Mouse (Mus musculus): ENCODE data around the gene Olfr653.

The Olfr653 gene

GRCm38 (mm10) chr7:104577014-104577413, at the start of gene Olfr653:
Gene Olfr653, plus strand, starts transcription at chr7:104577314.
- no peak for DNase-seq

DNA sequence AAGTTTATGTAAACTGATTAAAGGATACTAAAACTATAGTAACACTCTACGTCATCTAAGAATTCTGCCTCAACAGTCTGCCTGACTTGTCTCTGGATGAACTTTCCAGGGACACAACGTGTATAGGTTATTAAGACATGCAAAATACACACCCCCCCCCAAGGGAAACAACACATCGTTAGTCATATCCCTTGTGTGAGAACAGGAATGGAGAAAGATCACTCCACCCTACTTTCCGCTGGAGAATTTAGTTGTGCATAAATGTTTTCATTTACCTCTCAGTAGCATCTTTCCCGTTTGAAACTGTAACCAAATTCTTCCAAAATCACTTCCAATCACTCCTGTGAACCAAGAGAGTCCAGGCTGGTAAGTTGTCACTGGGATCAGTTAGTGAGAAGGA, 27.3 kb upstream of the Olfr653 start, which contains the start of gene Olfr651:
Gene Olfr651, plus strand, starts transcription at position 301 of the 400 bp plus-strand sequence.
- DNase-seq = no peak

GRCm38 (mm10) chr7:104552700-104553099, 24.4 kb upstream of the Olfr653 start:
- DNase-seq = no peak

- no peak for DNase-seq
Observed at GRCm38 (mm10) chr7:104560601-104561000, 16.5 kb upstream of the Olfr653 start, which contains the start of gene Olfr652. Gene Olfr652, plus strand, starts transcription at chr7:104560901.

DNA sequence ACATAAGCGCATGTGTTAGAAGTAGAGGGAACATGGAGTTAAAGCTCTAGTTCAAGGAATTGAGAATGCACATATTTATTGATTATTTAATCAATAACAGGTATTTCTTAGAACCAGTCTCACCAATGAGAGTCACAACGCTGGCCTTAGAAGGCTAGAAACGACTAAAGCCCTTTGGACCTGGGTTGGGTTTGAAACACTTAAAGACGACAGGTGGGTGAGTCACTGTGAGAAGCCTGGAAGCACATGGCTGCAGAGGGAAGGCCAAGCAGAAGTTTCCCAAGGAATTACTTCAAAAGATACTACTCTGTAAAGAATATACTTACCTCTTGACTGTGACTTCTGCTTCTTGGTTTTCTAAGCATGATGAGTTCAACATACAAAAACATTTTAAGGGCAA, 3.7 kb downstream of the Olfr653 start:
- DNase-seq = no peak

GRCm38 (mm10) chr7:104581429-104581828, 4.3 kb downstream of the Olfr653 start:
- DNase-seq = no peak

GRCm38 (mm10) chr7:104586725-104587124, 9.6 kb downstream of the Olfr653 start, which contains the start of gene Olfr654:
Gene Olfr654, plus strand, starts transcription at chr7:104587025.
- no peak for DNase-seq

DNA sequence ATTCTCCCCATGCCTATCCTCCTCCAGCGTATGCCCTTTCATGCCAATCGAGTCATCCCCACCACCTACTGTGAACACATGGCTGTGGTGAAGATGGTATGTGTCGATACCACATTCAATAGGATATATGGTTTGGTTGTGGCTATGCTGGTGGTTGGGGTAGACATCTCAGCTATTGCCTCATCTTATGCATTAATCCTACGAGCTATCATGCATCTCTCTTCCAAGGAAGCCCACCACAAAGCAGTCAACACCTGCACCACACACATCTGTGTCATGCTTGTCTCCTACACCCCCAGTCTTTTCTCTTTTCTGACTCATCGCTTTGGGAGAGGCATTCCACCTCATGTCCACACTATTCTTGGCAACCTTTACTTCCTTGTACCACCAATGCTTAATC, 11.2 kb downstream of the Olfr653 start:
- no peak for DNase-seq

DNA sequence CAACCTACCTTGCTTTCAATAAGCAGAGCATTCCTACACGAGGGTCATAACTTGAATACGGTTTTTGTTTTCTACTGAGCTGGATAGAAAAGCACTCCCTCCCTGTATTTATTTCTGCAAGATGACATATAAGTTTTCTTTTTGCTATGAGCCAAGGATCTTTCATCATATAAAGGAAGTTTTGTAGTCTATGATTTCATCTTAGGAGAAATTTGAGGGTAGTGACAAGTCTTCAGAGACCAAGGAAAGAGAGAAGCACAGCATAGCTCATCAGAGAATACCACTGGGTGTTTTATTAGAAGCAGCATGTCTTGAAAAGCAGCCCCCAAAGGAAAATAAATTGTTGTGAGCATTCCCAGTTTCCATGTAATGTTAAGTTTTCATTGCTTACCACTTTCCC, 24.6 kb downstream of the Olfr653 start, which contains the start of gene Olfr655:
Gene Olfr655, minus strand, starts transcription at position 101 of the 400 bp plus-strand sequence.
- DNase-seq = no peak

DNA sequence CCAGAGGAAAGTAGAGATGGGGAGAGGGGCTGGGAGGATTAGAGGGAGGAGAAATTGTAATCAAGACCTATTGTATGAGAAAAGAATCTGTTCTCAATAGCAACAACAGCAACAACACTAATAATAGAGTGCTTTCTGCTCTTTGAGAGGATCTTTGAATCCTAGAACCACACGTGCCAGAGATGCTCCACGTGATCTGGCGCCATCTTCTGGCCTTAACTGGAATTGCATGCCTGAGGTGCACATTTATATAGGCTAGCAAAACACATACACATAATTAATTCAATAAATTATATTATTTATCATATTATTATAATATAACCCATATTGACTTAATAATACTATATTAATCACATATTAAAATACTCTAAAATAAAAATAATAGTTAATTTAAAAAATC, 26.1 kb downstream of the Olfr653 start:
- no peak for DNase-seq

DNA sequence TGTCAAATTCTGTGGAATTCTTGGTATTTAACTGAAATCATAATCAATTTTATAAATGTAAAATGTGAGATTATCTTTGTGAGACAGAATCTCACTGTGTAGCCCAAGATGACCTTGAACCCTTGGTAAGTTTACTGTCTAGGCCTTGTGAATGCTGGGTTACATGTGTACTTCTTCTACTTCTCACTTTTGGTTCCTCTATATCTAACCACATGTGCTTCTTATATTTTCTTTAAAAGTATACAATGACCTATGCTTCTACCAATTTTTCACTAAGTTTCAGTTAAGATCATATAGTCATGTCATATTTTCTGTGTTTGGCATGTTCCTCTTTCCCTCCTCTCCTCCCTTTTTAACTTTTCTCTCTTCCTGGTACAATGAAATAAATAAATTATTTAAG, 27.6 kb downstream of the Olfr653 start:
- no peak for DNase-seq

GRCm38 (mm10) chr7:104613655-104614054, 36.5 kb downstream of the Olfr653 start, which contains the start of gene Olfr656:
Gene Olfr656, plus strand, starts transcription at chr7:104613955.
- DNase-seq = no peak

DNA sequence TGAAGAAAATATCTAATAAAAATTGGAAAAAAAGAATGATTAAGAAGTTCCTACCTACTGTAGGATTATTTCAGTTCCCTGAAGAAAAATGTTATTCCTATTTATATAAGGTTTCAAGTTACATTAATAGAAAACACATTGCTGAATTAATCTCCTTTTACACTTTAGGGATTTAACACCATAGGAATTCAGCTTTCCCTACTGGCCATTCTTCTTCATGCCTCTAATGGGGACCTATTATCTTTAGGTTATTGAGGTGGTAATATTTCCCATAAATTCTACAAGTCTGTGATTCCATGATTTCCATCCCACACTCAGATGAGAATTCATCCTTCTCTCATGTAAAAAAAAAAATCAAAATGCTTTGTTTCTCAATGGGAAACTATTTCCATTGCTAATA, 47.4 kb downstream of the Olfr653 start, which contains the start of gene Olfr657:
Gene Olfr657, plus strand, starts transcription at position 301 of the 400 bp plus-strand sequence.
- DNase-seq = no peak

Measured in kidney, adult 11 months (tissue).